Mouse (Mus musculus) MEL-GATA-1-ER (cell line): Measurements from ENCODE around the gene Esyt1.
"Not testable (repeated sequence)": the region's sequence is repeated elsewhere in the genome, so short reads cannot be mapped to it uniquely, and the experiment has no call there.

Source experiments
- DNase-seq: peaks from one replicate; pipeline ENCODE4 v3.0.0-alpha.2; 2012; ENCODE audit warnings: low read depth; ENCODE audit errors: extremely low read depth

Esyt1 gene

GRCm38 (mm10) chr10:128525671-128526308 lies at the start of gene Esyt1:
Esyt1 (minus strand) TSS chr10:128525871.
- DNase-seq, result peak; percentile 100

DNA sequence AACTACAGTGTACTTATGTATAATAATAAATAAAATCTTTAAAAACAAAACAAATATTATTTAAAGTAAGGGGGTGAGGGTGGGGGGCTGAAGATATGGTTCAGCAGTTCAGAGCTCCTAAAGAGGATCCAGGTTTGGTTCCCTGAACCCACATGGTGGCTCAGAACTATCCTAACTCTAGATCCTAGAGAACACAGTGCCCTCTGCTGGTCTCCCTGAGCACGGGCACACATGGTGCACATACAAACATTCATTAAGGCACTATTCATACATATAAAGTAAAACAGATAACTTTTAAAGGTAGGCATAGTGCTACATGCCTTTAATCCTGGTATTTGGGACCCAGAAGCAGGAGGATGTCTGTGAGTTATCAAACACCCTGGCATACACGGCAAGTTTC lies 49.4 kb upstream of the Esyt1 start:
- no peak for DNase-seq

DNA sequence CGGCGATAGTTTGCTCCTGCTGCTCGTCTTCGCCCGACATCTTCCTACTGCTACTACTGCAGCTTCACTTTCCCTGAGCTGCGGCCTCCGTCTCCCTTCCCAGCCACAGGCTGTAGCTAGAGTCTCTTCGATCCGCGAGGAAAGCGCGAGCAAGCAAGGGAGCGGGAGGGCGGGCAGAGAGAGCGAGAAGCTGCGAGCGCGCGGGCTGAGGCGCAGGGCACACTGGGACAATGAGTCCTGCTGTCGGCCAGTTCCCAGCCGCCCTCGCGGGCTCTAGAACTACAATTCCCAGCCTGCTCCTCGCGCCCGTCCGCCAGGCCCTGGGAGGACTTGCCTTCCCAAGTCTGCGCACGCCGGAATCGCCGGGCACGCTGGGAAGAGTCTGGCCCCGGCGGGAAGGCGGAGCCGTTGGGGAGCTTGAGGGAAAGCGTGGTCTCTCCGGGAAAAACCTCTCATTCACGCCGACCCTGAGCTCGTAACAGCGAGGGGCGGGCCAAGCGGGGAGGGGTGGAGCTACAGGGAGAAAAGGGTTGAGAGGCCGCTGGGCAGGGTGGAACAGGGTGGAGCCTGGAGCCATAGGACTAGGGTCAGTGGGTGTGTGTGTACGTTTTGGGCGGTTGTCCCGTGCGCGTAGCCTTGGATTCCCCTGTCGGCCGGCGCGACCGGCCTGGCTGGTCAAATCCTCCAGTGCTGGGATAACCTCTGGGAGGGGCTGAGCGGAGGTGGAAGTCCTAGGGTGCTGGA lies 40.3 kb upstream of the Esyt1 start, which contains the start of gene Pa2g4:
TSS of gene Pa2g4 (minus strand) at position 200 of the 744 bp plus-strand sequence.
- peak; percentile 95 for DNase-seq

DNA sequence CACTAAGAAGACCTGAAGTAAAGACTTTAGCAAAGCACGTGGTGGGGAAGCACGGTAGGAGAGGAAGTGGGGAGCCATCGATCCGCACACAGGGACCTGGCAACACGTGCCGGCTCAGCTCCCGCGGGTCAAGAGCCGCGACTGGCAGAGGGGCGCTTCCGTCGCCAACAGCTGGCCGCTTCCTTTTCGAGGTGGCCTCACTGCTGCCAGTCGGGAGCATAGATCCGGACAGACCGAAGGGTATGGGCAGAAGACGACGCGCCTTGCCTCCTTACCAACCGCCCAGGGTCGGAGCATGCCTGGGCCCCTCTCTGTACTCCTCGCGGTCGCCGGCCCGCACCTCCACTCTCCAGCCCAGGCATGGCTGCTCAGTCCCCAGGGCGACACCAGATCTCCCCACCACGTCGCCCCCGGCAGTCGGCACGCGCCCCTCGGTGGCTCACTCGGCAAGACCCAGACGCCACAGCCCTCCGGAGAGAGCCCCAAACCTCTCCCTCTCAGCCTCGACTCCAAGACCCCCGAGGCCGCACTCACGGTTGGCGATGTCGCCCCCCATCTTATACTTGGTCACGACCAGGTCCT lies 39.6 kb upstream of the Esyt1 start:
- DNase-seq, result no peak

- DNase-seq, result no peak
These were observed 37.9 kb upstream of the Esyt1 start for GRCm38 (mm10) chr10:128563544-128563943.

GRCm38 (mm10) chr10:128556963-128557362 lies 31.3 kb upstream of the Esyt1 start:
- no peak for DNase-seq

DNA sequence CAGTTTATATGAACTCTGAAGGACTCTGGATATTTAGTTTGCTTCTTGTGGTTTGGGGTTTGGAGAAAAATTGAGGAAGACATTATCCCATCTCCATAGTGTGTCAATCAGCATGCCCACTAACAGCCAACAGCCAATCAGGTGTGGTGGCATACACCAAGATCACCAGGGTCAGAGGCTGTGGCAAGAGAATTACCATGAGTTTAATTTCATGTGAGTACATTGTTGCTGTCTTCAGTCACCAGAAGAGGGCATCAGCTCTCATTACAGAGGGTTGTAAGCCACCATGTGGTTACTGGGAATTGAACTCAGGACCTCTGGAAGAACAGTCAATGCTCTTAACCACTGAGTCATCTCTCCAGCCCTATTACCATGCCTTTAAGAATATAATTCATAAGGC lies 30.6 kb upstream of the Esyt1 start:
- DNase-seq, result no peak

GRCm38 (mm10) chr10:128555567-128555966 lies 29.9 kb upstream of the Esyt1 start:
- not testable (repeated sequence) for DNase-seq

DNA sequence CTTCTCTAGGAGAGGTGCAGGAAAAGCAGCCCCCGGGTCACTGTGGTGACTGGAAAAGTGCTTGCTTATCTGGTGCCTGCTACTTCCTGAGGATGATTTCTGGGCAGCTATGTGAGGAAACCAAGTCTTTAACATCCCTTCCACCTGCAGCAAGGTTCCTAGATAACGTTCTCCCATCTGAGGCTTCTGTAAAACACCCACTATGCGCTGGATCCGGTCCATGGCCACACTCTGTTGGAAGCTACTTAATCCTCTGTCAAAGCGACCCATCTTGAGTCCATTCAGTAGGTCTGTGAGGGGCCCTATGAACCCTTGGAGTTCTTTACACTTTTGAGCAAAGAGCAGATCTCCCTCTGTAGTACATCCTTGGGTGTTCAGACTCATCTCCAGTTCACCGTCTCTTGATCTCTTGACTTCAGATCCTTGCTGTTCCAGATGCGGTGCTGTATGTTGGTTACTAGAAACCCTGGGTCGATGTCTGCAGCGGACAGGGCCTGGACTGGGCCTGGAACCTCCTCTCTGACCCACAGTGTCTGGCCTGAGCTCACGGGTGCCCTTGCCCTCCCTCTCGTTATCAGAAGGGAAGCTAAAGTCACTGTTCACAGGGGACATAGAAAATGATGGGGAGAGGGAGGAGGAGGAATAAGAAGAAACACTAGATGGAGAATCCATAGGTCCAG lies 24.6 kb upstream of the Esyt1 start:
- DNase-seq, result not testable (repeated sequence)

GRCm38 (mm10) chr10:128549682-128550057 lies 24.0 kb upstream of the Esyt1 start:
- DNase-seq, result not testable (repeated sequence)

DNA sequence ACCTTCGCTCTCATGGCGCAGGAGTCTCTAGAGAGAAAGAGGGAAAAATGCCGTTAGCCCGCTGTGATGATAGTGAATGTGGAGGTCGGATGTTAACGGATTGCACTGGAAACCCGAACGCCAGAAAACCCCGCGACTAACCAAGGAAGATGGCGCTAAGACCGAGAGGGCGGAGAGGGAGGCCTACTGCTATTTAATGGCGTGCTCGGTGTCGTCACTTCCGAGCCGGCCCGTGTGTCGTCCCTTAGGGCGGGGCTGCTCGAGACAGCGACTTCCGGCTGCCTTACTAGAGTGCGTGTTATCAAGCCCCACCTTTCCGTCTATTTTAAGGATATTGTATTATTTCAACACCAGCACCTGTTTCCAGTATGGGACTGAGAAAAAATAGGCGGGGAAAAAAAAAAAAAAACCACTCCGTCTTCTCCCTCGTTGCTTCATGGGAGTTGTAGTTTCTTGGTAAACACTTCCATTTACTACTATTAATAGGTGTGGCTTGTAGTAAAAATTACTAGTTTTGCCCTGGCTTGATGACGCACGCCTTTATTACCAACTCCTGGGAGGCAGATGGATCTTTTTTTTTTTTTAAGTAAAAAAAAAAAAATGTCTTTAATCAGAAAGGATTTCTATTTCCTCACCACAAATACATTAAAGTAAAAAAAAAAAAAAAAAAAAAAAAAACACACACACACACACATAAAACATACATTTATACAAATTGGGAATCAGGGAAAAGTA lies 23.4 kb upstream of the Esyt1 start, which contains the start of gene Rpl41:
TSS of gene Rpl41 (minus strand) at position 359 of the 735 bp plus-strand sequence.
- peak; percentile 99 for DNase-seq

- DNase-seq, result not testable (repeated sequence)
These were observed 22.6 kb upstream of the Esyt1 start for GRCm38 (mm10) chr10:128548051-128548791.

- peak; percentile 99 for DNase-seq
These were observed 21.8 kb upstream of the Esyt1 start, which contains the start of gene Zc3h10 for GRCm38 (mm10) chr10:128547361-128548032. Zc3h10 (minus strand) TSS chr10:128547774.

DNA sequence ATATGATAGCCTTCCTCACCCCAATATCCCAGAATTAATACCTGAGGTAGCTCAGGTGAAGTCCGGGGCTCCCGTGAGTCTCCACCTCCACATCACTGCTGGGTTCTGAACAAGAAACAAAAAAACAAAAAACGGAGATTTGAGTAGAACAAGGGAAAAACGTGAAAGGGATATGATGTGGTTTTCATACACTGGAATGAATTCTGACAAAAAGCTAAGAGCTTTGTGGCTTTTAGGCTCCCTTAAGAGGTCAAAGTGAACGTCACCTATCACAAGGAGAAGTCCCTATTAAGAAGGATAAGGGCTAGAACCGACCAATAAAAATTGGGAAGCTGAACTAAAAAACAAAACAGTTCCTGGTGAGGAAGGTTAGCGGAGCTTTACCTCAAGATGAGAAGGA lies 21.1 kb upstream of the Esyt1 start:
- DNase-seq, result no peak

DNA sequence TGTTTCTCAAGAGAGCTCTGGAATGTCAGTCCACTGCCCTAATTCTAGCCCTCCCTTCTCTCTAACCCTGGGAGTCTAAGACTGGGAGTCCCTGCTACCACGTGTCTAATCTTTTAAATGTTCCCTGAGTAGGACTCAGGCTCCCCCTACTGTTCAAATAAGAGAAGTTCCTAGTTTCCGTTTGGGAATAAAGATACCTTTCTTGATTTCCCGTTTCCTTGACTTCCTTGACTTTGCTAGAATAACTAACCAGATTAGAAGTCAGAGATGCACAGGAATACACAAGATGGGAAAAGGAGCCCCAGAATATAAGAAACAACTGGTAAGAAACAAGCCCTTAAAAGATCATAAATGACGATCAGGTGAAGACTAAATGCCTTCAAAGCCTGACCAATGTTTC lies 20.7 kb upstream of the Esyt1 start:
- DNase-seq, result peak; percentile 67

DNA sequence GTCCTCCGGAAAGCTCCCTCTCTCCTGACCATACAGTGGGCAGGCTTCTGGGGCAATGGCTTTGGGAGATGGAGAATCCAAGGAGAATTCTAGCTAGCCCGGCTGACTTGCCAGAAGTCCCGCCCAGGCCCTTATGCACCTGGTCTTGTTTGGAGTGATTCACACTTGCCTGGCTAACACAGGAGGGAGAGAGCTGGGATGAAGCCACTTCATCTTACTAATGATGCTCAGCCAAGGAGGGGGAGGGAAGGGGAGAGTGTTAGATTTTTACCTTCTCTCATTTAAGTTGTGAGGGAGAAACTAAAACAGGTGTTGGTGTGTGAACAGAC lies 19.9 kb upstream of the Esyt1 start:
- DNase-seq, result no peak

DNA sequence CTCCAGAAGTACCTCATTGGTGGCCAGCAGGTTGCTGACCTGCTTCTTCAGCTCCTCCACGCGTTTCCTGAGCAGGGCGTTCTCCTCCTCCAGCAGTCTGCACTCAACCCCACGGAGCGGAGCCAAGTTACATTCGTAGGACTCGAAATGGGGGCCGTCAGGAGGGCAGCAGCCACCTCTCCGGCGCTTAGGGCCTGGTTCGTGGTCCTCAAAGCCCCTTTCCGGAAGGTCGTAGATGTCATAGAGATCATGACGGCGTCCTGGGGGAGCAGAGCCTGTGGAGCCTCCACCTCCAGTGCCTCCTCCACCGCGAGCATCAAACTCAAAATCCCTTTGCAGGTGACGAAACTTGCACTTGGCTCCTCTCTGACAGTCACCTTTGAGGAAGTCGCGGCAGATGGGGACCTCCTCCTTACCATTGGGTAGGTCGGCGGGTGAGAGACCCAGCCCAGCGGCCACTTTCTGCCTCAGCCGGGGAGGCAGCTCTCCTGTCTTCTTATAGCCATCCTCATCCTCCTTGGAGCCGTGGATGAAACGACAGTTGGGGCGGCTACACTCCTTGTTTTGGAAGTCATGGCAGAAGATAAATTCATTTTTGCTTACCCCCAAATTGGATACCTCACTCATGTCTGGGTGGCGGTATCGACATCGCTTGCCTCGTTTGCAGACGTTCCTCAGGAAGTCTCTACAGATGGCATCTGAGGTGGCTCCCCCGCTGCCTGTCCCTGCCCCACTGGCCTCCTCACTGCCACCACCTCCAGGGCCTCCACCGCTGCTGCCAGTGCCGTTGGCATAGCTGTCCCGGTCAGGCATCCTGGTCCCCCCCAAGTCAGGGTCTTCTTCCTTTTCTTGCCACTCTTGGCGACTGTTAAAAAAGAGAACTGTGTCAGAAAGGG lies 19.3 kb upstream of the Esyt1 start:
- DNase-seq, result no peak

GRCm38 (mm10) chr10:128544151-128544657 lies 18.5 kb upstream of the Esyt1 start:
- DNase-seq, result no peak

DNA sequence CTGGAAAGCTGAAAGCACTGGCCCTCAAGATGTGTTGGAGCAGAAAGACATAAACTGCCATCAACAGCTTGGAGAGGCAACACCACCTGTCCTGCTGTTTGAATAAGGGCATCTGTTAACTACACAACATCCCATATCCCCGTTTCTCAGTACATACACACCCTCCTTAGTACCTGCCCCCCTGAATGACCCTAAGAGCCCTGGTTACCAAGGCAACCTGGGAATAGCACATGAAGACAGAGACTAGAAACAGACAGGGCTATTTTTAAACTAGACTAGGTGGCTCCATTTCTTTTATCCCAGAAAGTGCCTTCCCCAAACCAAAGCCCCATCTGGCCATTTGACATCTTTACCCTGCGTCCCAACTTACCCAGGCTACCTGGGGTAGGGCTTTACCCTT lies 17.4 kb upstream of the Esyt1 start:
- DNase-seq, result no peak
